Mouse (Mus musculus) lung, embryonic 14.5 days (tissue): Measurements from ENCODE around the gene Phf20. TPM values are rescaled to one million over a fixed set of nuclear protein-coding genes. Genes with fewer than 3 reads are reported as not detected.
A peak's percentile ranks its signal among the peaks of the same experiment; 100 is the strongest.

Experiments used
- ATAC-seq: fragments of 200-750 bp; cut with Nextera tagmentation; 2 replicates; pipeline ENCODE4 v1.8.0; 2017; ENCODE audit warnings: mild to moderate bottlenecking, moderate TSS enrichment, moderate library complexity; ENCODE audit not compliant: insufficient read depth
- DNase-seq: peaks from one replicate; pipeline ENCODE4 v3.0.0-alpha.2; 2015
- H3K27ac ChIP-seq: fragments of 300-500 bp; sonication (generic); 2 replicates; pipeline ENCODE4 v1.5.1; 2014; ENCODE audit warnings: low read depth, mild to moderate bottlenecking, moderate library complexity
- H3K27me3 ChIP-seq: fragments of 300-500 bp; sonication (generic); 2 replicates; pipeline ENCODE4 v1.6.1; 2014; ENCODE audit warnings: low read length, control low read depth; ENCODE audit not compliant: insufficient read depth
- H3K36me3 ChIP-seq: fragments of 300-500 bp; sonication (generic); 2 replicates; pipeline ENCODE4 v1.6.1; 2014; ENCODE audit warnings: control low read depth; ENCODE audit not compliant: insufficient read depth
- H3K4me1 ChIP-seq: fragments of 300-500 bp; sonication (generic); 2 replicates; pipeline ENCODE4 v1.6.1; 2014; ENCODE audit warnings: antibody characterized with exemption, control low read depth; ENCODE audit not compliant: insufficient read depth
- H3K4me2 ChIP-seq: fragments of 300-500 bp; sonication (generic); 2 replicates; pipeline ENCODE4 v1.6.1; 2014; ENCODE audit warnings: mild to moderate bottlenecking
- H3K4me3 ChIP-seq: fragments of 300-500 bp; sonication (generic); 2 replicates; pipeline ENCODE4 v1.5.1; 2014; ENCODE audit warnings: low read depth, low read length
- H3K9ac ChIP-seq: fragments of 300-500 bp; sonication (generic); 2 replicates; pipeline ENCODE4 v1.6.1; 2014
- H3K9me3 ChIP-seq: fragments of 300-500 bp; sonication (generic); 2 replicates; pipeline ENCODE4 v1.6.1; 2016; ENCODE audit warnings: low read depth, low read length, control low read depth
- CTCF ChIP-seq: IDR thresholded peaks from 2 replicates; pipeline ENCODE4 v1.5.1; 2016; ENCODE audit warnings: antibody characterized with exemption, low read depth
- WGBS: fragments of 180-500 bp; shearing (Covaris S2); extraction: QIAGEN DNeasy Blood & Tissue Kit; methylation state at CpG from one replicate; pipeline ENCODE4 v1.1.7; 2014; 5-methylcytosine and 5-hydroxymethylcytosine counted together
- polyA plus RNA-seq: library from polyadenylated mRNA; unstranded; fragments of >200 nt; fragmentation: Nextera tagmentation; extraction: Ambion mirVana; gene quantifications from 2 replicates; pipeline ENCODE4 v1.2.1, GENCODE M21; 2014

Gene Phf20
- polyA plus RNA-seq, 1 experiment from 2014 or later = 73.6 TPM

DNA sequence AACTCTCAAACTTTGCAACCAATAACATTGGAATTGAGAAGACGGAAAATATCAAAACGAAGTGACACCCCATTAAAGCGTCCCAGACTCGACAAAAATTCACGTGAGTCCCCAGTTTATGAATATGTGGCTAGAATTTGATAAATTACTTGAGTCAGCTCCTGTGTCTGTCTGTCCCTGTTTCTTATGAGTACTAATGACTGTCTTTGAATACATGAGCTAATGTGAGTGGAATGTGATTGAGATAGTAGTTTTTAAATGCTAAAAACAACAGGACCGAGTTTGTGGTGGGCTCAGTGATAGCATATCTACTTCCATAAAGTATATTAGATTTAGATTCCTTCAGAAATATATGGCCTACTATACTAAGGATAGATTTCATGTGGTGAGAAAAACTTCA lies 76.3 kb downstream of the Phf20 start:
- no peak for TF ChIP-seq CTCF
- H3K9me3 ChIP-seq = no peaks in the 10 kb centered on the region
- ATAC-seq (no peak), DNase-seq (no peak)
- H3K9ac ChIP-seq = no peak overlapping the region
- no peak overlapping the region for H3K4me3 ChIP-seq
- no peak overlapping the region for H3K27ac ChIP-seq
- H3K4me2 ChIP-seq = no peak overlapping the region
- no peaks in the 10 kb centered on the region for H3K4me1 ChIP-seq
- no peaks in the 10 kb centered on the region for H3K27me3 ChIP-seq
- WGBS = 84% methylated on average over 6 of the region's 6 CpGs
- H3K36me3 ChIP-seq = peaks cover 50% of the 10 kb centered on the region

DNA sequence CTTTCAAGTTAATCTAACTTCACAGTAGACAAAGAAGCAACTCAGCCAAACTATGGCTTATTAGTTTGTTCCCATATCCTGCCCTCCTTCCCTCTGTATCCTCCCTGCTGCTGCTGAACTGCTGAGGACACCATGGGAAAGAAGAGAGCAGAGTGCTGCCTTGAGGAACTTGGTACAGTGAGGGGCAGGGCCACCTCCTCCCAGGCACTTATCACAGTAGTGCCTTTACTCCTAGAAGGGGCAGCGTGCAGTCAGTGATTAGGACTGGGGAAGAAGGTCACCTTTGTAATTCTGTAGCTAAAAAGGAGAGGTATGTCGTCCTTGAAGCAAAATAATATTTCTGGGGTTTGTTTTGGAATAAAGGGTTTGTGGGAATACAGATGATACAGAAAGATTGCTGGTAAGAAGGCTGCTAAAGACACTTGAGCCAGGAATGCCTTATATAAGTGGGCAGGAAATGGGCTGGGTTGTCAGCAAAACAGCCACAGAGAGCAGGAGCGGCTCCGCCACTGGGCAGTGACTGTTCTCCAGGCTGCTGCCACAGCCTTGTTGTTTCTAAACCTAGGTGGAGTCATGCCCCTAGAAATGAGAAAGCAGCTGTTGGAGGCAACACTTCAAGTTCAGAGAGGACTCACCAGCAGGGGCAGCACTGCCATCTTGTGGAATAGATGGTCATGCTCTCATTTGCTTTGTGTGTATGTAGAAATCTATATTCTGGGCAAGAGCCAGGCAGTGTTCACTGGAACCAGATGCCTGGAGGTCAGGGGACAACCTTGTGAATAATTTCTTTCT lies 82.2 kb downstream of the Phf20 start:
- H3K27ac ChIP-seq = no peak overlapping the region; the same call in 1 of the 2 replicates
- peak; percentile 70 for ATAC-seq
- 35% methylated on average over 4 of the region's 4 CpGs for WGBS
- H3K36me3 ChIP-seq = peaks cover 59% of the 10 kb centered on the region
- H3K9me3 ChIP-seq = no peaks in the 10 kb centered on the region
- no peak overlapping the region for H3K4me3 ChIP-seq
- H3K9ac ChIP-seq = no peak overlapping the region
- TF ChIP-seq CTCF = peak; percentile 85
- no peaks in the 10 kb centered on the region for H3K4me1 ChIP-seq
- DNase-seq = peak; percentile 91
- no peak overlapping the region for H3K4me2 ChIP-seq
- no peaks in the 10 kb centered on the region for H3K27me3 ChIP-seq

DNA sequence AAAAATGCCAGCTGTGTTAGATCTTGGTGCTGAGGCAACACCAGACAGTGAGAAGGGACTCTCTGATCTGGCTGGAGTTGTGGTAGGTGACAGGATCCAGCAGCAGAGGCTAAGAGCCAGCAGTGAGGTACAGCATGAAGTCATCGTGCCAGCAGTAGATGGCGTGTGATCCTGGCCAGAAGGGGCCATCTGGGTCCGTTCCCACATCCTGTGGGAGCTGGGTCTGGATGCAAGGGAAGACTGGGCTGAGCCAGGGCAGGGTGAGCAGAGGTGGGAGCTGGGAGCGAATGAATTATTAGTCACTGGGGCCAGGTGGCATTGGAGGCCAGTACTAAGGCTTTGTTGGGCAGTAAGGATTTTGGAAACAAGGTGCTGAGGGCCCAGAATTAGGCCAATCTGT lies 85.0 kb downstream of the Phf20 start:
- WGBS = 78% methylated on average over 4 of the region's 4 CpGs
- Histone ChIP-seq H3K36me3 (peaks cover 54% of the 10 kb centered on the region), H3K27me3 (no peaks in the 10 kb centered on the region), H3K27ac (no peak overlapping the region), H3K4me1 (no peaks in the 10 kb centered on the region), H3K9me3 (no peaks in the 10 kb centered on the region), H3K4me3 (no peak overlapping the region), H3K9ac (no peak overlapping the region), H3K4me2 (no peak overlapping the region)
- TF ChIP-seq CTCF = no peak
- ATAC-seq (no peak), DNase-seq (no peak)

DNA sequence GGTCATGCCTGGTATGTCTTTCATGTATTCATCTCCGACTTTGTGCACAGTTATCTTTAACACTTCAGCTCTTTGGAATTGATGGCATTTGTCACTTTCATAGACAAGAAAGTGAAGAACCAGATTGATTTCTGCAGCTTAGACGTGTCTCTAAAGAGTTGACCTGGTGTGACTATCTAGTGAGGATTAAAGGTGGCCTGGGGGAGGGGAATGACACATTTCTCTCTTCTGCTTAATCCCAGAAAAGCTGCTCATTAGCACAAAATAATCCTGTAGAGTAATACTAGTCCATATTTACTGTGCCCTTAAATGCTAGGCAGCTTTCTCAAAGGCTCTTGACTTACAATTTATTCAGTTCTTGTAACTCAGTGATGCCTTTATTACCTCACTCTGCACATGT lies 88.9 kb downstream of the Phf20 start:
- 74% methylated on average over 2 of the region's 2 CpGs for WGBS
- no peak for TF ChIP-seq CTCF
- Histone ChIP-seq H3K9ac (no peak overlapping the region), H3K27ac (no peak overlapping the region), H3K4me1 (no peaks in the 10 kb centered on the region), H3K36me3 (peaks cover 48% of the 10 kb centered on the region), H3K4me2 (no peak overlapping the region), H3K4me3 (no peak overlapping the region), H3K9me3 (no peaks in the 10 kb centered on the region), H3K27me3 (no peaks in the 10 kb centered on the region)
- ATAC-seq = no peak
- DNase-seq = no peak

DNA sequence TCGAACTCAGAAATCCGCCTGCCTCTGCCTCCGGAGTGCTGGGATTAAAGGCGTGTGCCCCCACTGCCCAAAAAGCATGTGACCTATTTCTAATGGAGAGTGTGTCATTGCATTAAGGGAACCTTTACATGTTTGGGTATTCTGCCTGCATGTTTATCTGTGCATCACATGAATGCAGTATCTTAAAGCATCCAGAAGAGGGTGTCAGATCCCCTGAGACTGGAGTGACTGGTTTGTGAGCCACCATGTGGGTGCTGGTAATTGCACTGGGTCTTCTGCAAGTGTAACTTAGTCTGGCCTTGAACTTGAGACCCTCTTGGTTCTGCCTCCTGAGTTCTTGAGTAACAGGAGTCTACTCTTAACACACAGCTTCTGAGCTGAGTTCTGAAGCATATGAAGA lies 90.5 kb downstream of the Phf20 start:
- WGBS = 93% methylated on average over 4 of the region's 4 CpGs
- Histone ChIP-seq H3K9me3 (no peaks in the 10 kb centered on the region), H3K36me3 (peaks cover 50% of the 10 kb centered on the region), H3K27me3 (no peaks in the 10 kb centered on the region), H3K9ac (no peak overlapping the region), H3K27ac (no peak overlapping the region), H3K4me1 (no peaks in the 10 kb centered on the region), H3K4me3 (no peak overlapping the region), H3K4me2 (no peak overlapping the region)
- TF ChIP-seq CTCF = no peak
- DNase-seq (no peak), ATAC-seq (no peak)

DNA sequence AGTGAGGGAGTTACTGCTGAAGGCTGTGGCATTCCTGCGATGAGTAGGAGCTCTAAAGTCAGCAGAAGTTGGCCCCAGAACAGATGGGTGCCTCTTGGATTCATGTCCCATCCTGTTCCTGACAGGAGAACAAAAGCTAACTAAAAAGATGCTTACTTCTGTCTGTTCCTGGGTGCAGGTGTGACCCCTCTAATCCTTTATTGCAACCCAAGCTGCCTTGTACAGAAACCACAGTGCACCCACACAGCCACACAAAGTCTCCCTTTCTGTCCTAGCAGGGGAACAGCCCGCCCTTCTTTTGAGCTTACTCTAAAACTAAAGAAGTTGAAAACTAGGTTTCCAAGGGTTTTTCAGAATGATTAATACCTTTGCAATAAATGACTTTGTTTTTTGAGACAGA lies 92.0 kb downstream of the Phf20 start:
- H3K9ac ChIP-seq = no peak overlapping the region
- H3K36me3 ChIP-seq = peaks cover 51% of the 10 kb centered on the region
- no peak for TF ChIP-seq CTCF
- H3K27ac ChIP-seq = no peak overlapping the region
- H3K4me3 ChIP-seq = no peak overlapping the region
- WGBS = 85% methylated on average over 2 of the region's 2 CpGs
- no peaks in the 10 kb centered on the region for H3K27me3 ChIP-seq
- DNase-seq (no peak), ATAC-seq (no peak)
- no peak overlapping the region for H3K4me2 ChIP-seq
- no peaks in the 10 kb centered on the region for H3K4me1 ChIP-seq
- H3K9me3 ChIP-seq = no peaks in the 10 kb centered on the region

DNA sequence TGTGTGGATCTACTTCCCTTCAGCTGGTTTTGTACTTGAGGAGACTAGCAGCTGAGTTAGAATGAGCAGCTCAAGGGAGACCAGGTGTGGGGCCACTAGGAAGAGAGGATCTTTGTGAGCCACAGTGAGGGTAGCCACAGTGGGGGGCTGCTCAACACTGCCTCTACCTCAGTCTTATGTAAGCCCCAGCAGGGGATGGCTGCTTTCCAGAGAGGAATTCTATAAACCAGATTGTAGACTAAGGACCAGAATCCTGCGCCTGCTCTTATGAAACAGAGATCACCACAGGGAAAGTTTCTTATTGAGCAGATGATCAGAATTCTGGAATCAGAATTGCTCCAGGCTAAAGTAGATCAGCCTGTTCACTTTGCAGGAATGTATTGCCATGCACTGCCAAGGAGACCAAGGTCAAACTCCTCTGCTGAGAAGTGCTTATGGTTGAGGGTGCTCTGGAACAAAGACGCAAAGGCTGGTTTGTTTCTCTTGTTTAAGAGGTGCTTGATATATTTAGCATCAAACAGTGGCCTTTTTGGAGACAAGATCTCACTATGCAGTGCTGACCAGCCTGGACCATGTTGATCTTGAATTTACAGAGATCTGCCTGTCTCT lies 93.4 kb downstream of the Phf20 start:
- no peak for TF ChIP-seq CTCF
- no peaks in the 10 kb centered on the region for H3K4me1 ChIP-seq
- H3K9ac ChIP-seq = no peak overlapping the region
- H3K36me3 ChIP-seq = peaks cover 62% of the 10 kb centered on the region
- no peaks in the 10 kb centered on the region for H3K27me3 ChIP-seq
- H3K9me3 ChIP-seq = no peaks in the 10 kb centered on the region
- ATAC-seq (no peak), DNase-seq (no peak)
- H3K4me2 ChIP-seq = no peak overlapping the region
- 88% methylated on average over 2 of the region's 2 CpGs for WGBS
- no peak overlapping the region for H3K27ac ChIP-seq
- H3K4me3 ChIP-seq = no peak overlapping the region
